Mouse (Mus musculus): Measurements from ENCODE around the gene C1ql2. TPM values are rescaled to one million over a fixed set of nuclear protein-coding genes. Genes with fewer than 3 reads are reported as not detected.

C1ql2 gene
- total RNA-seq (2014; fragmentation: Nextera tagmentation) (not detected in 2 replicates), total RNA-seq (2017) (0.11 TPM in 1 of 2 replicates, not detected in the other), polyA plus RNA-seq (2012) (not detected in 2 replicates)

GRCm38 (mm10) chr1:120340419-120341171 is at the start of gene C1ql2:
C1ql2 (plus strand) TSS chr1:120340582.
- no peaks in the 10 kb centered on the region for H3K4me1 ChIP-seq (ENCODE audit: insufficient read depth, low read depth, low read length)
- peaks cover 35% of the 10 kb centered on the region for H3K9me3 ChIP-seq (replicated peaks)
- TF ChIP-seq GATA1 (IDR thresholded peaks at IDR 0.05; ENCODE audit: borderline replicate concordance, low read length) (no peak), GATA2 (IDR thresholded peaks at IDR 0.05; ENCODE audit: borderline replicate concordance, low read depth, low read length) (no peak), POLR2AphosphoS5 (IDR thresholded peaks at IDR 0.05; ENCODE audit: insufficient replicate concordance, low read depth, low read length) (no peak), TAL1 (conservative IDR thresholded peaks at IDR 0.05; ENCODE audit: low read depth, low read length) (no peak), CTCF (IDR thresholded peaks at IDR 0.05; ENCODE audit: low read depth, low read length) (no peak)
- no peak for DNase-seq (ENCODE audit: low spot score)
- peak within 1 kb of the TSS; percentile 24; the same call in 1 of the 2 replicates for H3K4me3 ChIP-seq (ENCODE audit: low read depth, low read length)
- no peak for ATAC-seq (ENCODE audit: extremely low read depth, insufficient number of reproducible peaks, low FRiP score, poor library complexity, severe bottlenecking)
- peaks cover 3% of the 10 kb centered on the region; the same call in 1 of the 2 replicates for H3K27me3 ChIP-seq (ENCODE audit: insufficient read depth, low read length)
- H3K36me3 ChIP-seq (replicated peaks) = no peaks in the 10 kb centered on the region

- H3K27me3 ChIP-seq (ENCODE audit: insufficient read depth, low read length) = peaks cover 13% of the 10 kb centered on the region; the same call in 1 of the 2 replicates
- ATAC-seq (ENCODE audit: extremely low read depth, insufficient number of reproducible peaks, low FRiP score, poor library complexity, severe bottlenecking) (no peak), DNase-seq (ENCODE audit: low spot score) (no peak)
- peaks cover 4% of the 10 kb centered on the region for H3K9me3 ChIP-seq (replicated peaks)
- peaks cover 15% of the 10 kb centered on the region for H3K4me1 ChIP-seq (ENCODE audit: insufficient read depth, low read depth, low read length)
- H3K36me3 ChIP-seq (replicated peaks) = no peaks in the 10 kb centered on the region
- TF ChIP-seq GATA2 (IDR thresholded peaks at IDR 0.05; ENCODE audit: borderline replicate concordance, low read depth, low read length) = no peak
- no peak for TF ChIP-seq CTCF (IDR thresholded peaks at IDR 0.05; ENCODE audit: low read depth, low read length)
- no peak for TF ChIP-seq GATA1 (IDR thresholded peaks at IDR 0.05; ENCODE audit: borderline replicate concordance, low read length)
- no peak for TF ChIP-seq TAL1 (conservative IDR thresholded peaks at IDR 0.05; ENCODE audit: low read depth, low read length)
- no peak for TF ChIP-seq POLR2AphosphoS5 (IDR thresholded peaks at IDR 0.05; ENCODE audit: insufficient replicate concordance, low read depth, low read length)
- H3K4me3 ChIP-seq (ENCODE audit: low read depth, low read length) = no peak overlapping the region
Measured at GRCm38 (mm10) chr1:120291709-120292108, 48.7 kb upstream of the C1ql2 start.

GRCm38 (mm10) chr1:120293803-120294202 is 46.6 kb upstream of the C1ql2 start:
- H3K4me3 ChIP-seq (ENCODE audit: low read depth, low read length) = peak overlapping the region; percentile 49

GRCm38 (mm10) chr1:120296936-120297335 is 43.4 kb upstream of the C1ql2 start:
- H3K27me3 ChIP-seq (ENCODE audit: insufficient read depth, low read length) = peaks cover 5% of the 10 kb centered on the region; the same call in 1 of the 2 replicates
- H3K36me3 ChIP-seq (replicated peaks) = no peaks in the 10 kb centered on the region
- no peak overlapping the region for H3K4me3 ChIP-seq (ENCODE audit: low read depth, low read length)
- ATAC-seq (ENCODE audit: extremely low read depth, insufficient number of reproducible peaks, low FRiP score, poor library complexity, severe bottlenecking) (no peak), DNase-seq (ENCODE audit: low spot score) (no peak)
- peaks cover 7% of the 10 kb centered on the region for H3K4me1 ChIP-seq (ENCODE audit: insufficient read depth, low read depth, low read length)
- TF ChIP-seq GATA1 (IDR thresholded peaks at IDR 0.05; ENCODE audit: borderline replicate concordance, low read length) (no peak), GATA2 (IDR thresholded peaks at IDR 0.05; ENCODE audit: borderline replicate concordance, low read depth, low read length) (no peak), TAL1 (conservative IDR thresholded peaks at IDR 0.05; ENCODE audit: low read depth, low read length) (no peak), CTCF (IDR thresholded peaks at IDR 0.05; ENCODE audit: low read depth, low read length) (no peak), POLR2AphosphoS5 (IDR thresholded peaks at IDR 0.05; ENCODE audit: insufficient replicate concordance, low read depth, low read length) (no peak)
- H3K9me3 ChIP-seq (replicated peaks) = peaks cover 10% of the 10 kb centered on the region

More at GRCm38 (mm10) chr1:120293803-120294202, 46.6 kb upstream of the C1ql2 start:
- Histone ChIP-seq H3K4me1 (ENCODE audit: insufficient read depth, low read depth, low read length) (peaks cover 14% of the 10 kb centered on the region), H3K9me3 (replicated peaks) (peaks cover 4% of the 10 kb centered on the region), H3K27me3 (ENCODE audit: insufficient read depth, low read length) (0 out of 2 replicates have a peak, but pooled peaks cover 6% of the 10 kb centered on the region), H3K36me3 (replicated peaks) (no peaks in the 10 kb centered on the region)
- peak; percentile 69 for ATAC-seq (ENCODE audit: extremely low read depth, insufficient number of reproducible peaks, low FRiP score, poor library complexity, severe bottlenecking)
- TF ChIP-seq GATA1 (IDR thresholded peaks at IDR 0.05; ENCODE audit: borderline replicate concordance, low read length) = no peak
- no peak for TF ChIP-seq CTCF (IDR thresholded peaks at IDR 0.05; ENCODE audit: low read depth, low read length)
- no peak for TF ChIP-seq GATA2 (IDR thresholded peaks at IDR 0.05; ENCODE audit: borderline replicate concordance, low read depth, low read length)
- TF ChIP-seq POLR2AphosphoS5 (IDR thresholded peaks at IDR 0.05; ENCODE audit: insufficient replicate concordance, low read depth, low read length) = no peak
- no peak for TF ChIP-seq TAL1 (conservative IDR thresholded peaks at IDR 0.05; ENCODE audit: low read depth, low read length)
- peak; percentile 40 for DNase-seq (ENCODE audit: low spot score)

GRCm38 (mm10) chr1:120305801-120306200 is 34.6 kb upstream of the C1ql2 start:
- no peak for ATAC-seq (ENCODE audit: extremely low read depth, insufficient number of reproducible peaks, low FRiP score, poor library complexity, severe bottlenecking)
- TF ChIP-seq TAL1 (conservative IDR thresholded peaks at IDR 0.05; ENCODE audit: low read depth, low read length) = no peak
- no peak for TF ChIP-seq GATA2 (IDR thresholded peaks at IDR 0.05; ENCODE audit: borderline replicate concordance, low read depth, low read length)
- no peak for TF ChIP-seq CTCF (IDR thresholded peaks at IDR 0.05; ENCODE audit: low read depth, low read length)
- TF ChIP-seq GATA1 (IDR thresholded peaks at IDR 0.05; ENCODE audit: borderline replicate concordance, low read length) = no peak
- TF ChIP-seq POLR2AphosphoS5 (IDR thresholded peaks at IDR 0.05; ENCODE audit: insufficient replicate concordance, low read depth, low read length) = no peak
- H3K36me3 ChIP-seq (replicated peaks) = no peaks in the 10 kb centered on the region
- H3K4me1 ChIP-seq (ENCODE audit: insufficient read depth, low read depth, low read length) = no peaks in the 10 kb centered on the region
- H3K27me3 ChIP-seq (ENCODE audit: insufficient read depth, low read length) = no peaks in the 10 kb centered on the region; the same call in 1 of the 2 replicates
- peaks cover 3% of the 10 kb centered on the region; the same call in 1 of the 2 replicates for H3K9me3 ChIP-seq (replicated peaks)
- no peak for DNase-seq (ENCODE audit: low spot score)
- no peak overlapping the region for H3K4me3 ChIP-seq (ENCODE audit: low read depth, low read length)
